Mouse (Mus musculus) lung, postnatal 0 days (tissue): ENCODE results near the gene Sdk1.

Experiments used
- CTCF ChIP-seq: IDR thresholded peaks from 2 replicates; pipeline ENCODE4 v1.5.1; 2016; ENCODE audit warnings: antibody characterized with exemption, mild to moderate bottlenecking
- EP300 ChIP-seq: IDR thresholded peaks from 2 replicates; pipeline ENCODE4 v1.6.1; 2016; ENCODE audit warnings: antibody characterized with exemption, mild to moderate bottlenecking, control low read depth

- TF ChIP-seq CTCF = no peak
- TF ChIP-seq EP300 = no peak
Measured at GRCm38 (mm10) chr5:142000247-142000646, 759.0 kb downstream of the Sdk1 start.
